Mouse (Mus musculus) hindbrain, embryonic 12.5 days (tissue): ENCODE measurements at regions not wholly inside any gene's neighbourhood (a gene's known extent, or its start where the extent isn't known, plus 50 kb on each side); places are given as distances from the start of the nearest gene placed in this dataset.

Experiments used
- ATAC-seq: fragments of 200-750 bp; cut with Nextera tagmentation; 2 replicates; pipeline ENCODE4 v1.8.0; 2017; ENCODE audit warnings: moderate TSS enrichment; ENCODE audit not compliant: low FRiP score
- H3K27ac ChIP-seq: fragments of 300-500 bp; sonication (generic); 2 replicates; pipeline ENCODE4 v1.5.1; 2016; ENCODE audit warnings: mild to moderate bottlenecking
- H3K27me3 ChIP-seq: fragments of 300-500 bp; sonication (generic); 2 replicates; pipeline ENCODE4 v1.6.1; 2016; ENCODE audit warnings: mild to moderate bottlenecking
- H3K36me3 ChIP-seq: fragments of 300-500 bp; sonication (generic); 2 replicates; pipeline ENCODE4 v1.6.1; 2016; ENCODE audit warnings: mild to moderate bottlenecking
- H3K4me1 ChIP-seq: fragments of 300-500 bp; sonication (generic); 2 replicates; pipeline ENCODE4 v1.6.1; 2016
- H3K4me2 ChIP-seq: fragments of 300-500 bp; sonication (generic); replicated peaks from 2 replicates; pipeline ENCODE4 v1.6.1; 2016; ENCODE audit warnings: mild to moderate bottlenecking
- H3K4me3 ChIP-seq: fragments of 300-500 bp; sonication (generic); 2 replicates; pipeline ENCODE4 v1.5.1; 2016; ENCODE audit warnings: mild to moderate bottlenecking
- H3K9ac ChIP-seq: fragments of 300-500 bp; sonication (generic); 2 replicates; pipeline ENCODE4 v1.6.1; 2016; ENCODE audit warnings: mild to moderate bottlenecking, moderate library complexity
- H3K9me3 ChIP-seq: fragments of 300-500 bp; sonication (generic); replicated peaks from 2 replicates; pipeline ENCODE4 v1.6.1; 2016; ENCODE audit warnings: mild to moderate bottlenecking
- WGBS: fragments of 180-500 bp; shearing (Covaris S2); methylation state at CpG from one replicate; pipeline ENCODE4 v1.1.7; 2016; 5-methylcytosine and 5-hydroxymethylcytosine counted together

DNA sequence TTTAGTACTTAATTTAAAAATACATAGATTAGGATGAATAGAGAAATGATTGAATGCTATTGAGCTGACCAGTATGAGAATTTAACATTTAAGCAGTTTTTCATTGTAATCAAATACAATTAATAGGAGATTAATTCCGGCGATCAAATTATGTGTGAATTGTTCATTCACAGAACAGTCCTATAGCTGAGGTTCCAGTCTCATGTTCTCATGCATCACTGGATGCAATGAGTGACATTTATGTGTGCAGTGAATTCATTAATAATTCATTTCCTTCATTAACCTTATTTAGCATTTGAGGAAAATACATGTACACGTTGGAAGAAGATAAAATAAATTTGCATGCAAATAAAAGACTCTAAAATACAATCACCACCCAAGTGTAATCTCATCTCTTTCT, 1747.3 kb upstream of the Aga start:
- H3K27me3 ChIP-seq, result no peaks in the 10 kb centered on the region
- no peak overlapping the region for H3K4me3 ChIP-seq
- ATAC-seq, result peak; percentile 61; the same call in 1 of the 2 replicates
- WGBS, result 72% methylated on average over 3 of the region's 3 CpGs
- H3K27ac ChIP-seq, result no peak overlapping the region
- H3K9me3 ChIP-seq, result no peaks in the 10 kb centered on the region
- no peak overlapping the region for H3K4me2 ChIP-seq
- no peaks in the 10 kb centered on the region for H3K4me1 ChIP-seq
- no peaks in the 10 kb centered on the region for H3K36me3 ChIP-seq
- H3K9ac ChIP-seq, result no peak overlapping the region

DNA sequence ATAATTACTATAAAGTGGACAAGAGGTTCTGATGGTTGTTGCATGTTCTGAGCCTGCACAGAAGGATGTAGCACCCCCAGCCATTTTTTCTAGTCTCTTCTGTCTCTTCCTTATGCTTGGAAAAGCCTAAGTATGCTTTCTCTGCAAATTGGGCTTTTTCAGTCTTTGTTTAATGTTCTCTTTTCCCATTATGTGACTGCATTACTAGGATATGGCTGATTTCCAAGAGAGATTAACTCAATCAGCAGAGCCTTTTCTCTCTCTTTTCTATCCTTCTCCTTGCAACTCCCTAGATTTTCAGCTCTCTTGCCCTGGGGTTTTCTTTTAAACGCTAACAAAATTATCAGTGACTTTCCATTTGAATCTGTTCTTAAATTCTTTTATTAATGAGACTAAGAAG, 1702.1 kb upstream of the Aga start:
- no peaks in the 10 kb centered on the region for H3K4me1 ChIP-seq
- H3K36me3 ChIP-seq, result no peaks in the 10 kb centered on the region
- H3K4me2 ChIP-seq, result no peak overlapping the region
- H3K4me3 ChIP-seq, result no peak overlapping the region
- H3K27ac ChIP-seq, result no peak overlapping the region
- no peak overlapping the region for H3K9ac ChIP-seq
- 74% methylated on average over 1 of the region's 1 CpGs for WGBS
- ATAC-seq, result no peak
- no peaks in the 10 kb centered on the region for H3K27me3 ChIP-seq
- no peaks in the 10 kb centered on the region for H3K9me3 ChIP-seq
